Mouse (Mus musculus): Measurements from ENCODE around the gene Sipa1l2. TPM values are rescaled to one million over a fixed set of nuclear protein-coding genes. Genes with fewer than 3 reads are reported as not detected.
"Not testable (repeated sequence)": the region's sequence is repeated elsewhere in the genome, so short reads cannot be mapped to it uniquely, and the experiment has no call there.

Gene Sipa1l2
- total RNA-seq, 2 experiments from 2014 or later: 60.7 to 73.7 TPM

- no peak for DNase-seq
Measured at GRCm38 (mm10) chr8:125447543-125447942, 122.1 kb downstream of the Sipa1l2 start.

- DNase-seq: no peak
Measured at GRCm38 (mm10) chr8:125446236-125446635, 123.4 kb downstream of the Sipa1l2 start.

GRCm38 (mm10) chr8:125445225-125445609 lies 124.4 kb downstream of the Sipa1l2 start:
- DNase-seq: no peak

- no peak for DNase-seq
Measured at GRCm38 (mm10) chr8:125444457-125445224, 125.0 kb downstream of the Sipa1l2 start.

DNA sequence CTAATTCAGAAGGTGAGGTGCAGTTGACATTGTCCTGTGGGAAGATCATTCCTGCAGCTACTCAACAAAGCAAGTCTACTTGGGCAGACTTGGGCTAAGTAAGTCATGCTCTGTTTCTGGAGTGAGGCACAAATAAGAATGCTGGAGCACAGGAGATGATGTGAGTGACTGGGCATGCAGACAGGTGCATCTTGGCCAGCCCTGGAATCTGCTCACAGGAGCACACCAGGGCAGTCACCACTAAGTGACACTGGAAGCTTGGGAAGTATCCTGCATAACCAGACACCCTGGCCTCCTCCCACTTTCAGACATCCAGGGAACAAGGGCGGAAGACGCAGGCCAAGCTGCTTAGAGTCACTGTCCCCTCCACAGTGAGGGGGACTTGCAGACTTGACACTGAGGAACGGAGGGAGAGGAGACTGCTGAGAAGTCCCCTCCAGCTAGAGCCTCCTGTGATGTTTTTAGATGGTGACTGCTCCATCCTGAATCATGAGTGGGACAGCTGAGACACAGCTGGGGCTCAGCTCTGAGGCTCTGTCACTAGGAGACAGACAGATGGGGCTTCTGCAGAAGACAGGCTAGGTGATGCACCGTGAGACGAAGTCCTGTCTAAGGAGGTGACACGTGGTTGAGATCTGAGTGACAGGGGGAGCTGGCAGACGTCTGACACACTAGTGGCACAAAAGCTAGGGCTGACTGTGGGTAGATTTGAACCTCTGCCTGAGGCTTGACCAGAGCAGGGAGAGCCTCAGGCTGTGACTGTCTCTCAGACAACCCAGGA lies 134.1 kb downstream of the Sipa1l2 start:
- no peak for DNase-seq

GRCm38 (mm10) chr8:125434151-125434550 lies 135.5 kb downstream of the Sipa1l2 start:
- no peak for DNase-seq

- DNase-seq: no peak
Measured at GRCm38 (mm10) chr8:125431321-125431720, 138.3 kb downstream of the Sipa1l2 start.

GRCm38 (mm10) chr8:125430796-125431195 lies 138.8 kb downstream of the Sipa1l2 start:
- DNase-seq: no peak

DNA sequence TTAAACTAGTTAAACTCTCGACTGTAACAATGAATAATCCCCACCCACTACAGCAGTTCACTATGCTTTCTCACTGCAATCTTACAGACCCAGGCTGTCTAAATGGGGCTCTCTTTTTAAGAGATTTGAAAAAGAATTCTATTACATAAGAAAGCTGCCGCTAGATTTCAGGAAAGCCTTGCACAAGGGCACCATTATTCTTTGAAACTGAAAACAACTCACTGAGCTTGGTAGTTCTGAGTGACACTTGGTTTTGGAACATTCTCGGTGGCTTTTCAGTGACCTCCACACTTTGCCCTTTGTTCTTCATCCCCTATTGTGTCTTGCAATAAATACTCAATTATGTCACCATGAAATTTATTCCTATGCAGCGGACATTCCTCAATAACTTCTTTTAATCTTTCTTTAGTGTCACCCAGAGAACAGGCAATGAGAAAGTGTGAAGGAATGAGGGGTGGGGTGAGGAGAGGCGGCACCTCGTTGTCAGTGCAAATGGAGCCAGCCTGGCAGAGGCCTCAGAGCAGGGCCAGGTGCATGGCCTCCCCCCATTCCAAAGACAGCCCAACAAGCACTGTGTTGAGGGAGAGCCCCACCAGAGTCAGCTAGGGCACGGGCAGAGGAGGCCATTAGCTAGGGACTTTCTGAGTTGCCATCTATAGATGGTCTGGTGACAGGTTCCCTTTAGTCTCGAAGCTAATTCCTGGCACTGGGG lies 140.5 kb downstream of the Sipa1l2 start:
- DNase-seq: no peak

DNA sequence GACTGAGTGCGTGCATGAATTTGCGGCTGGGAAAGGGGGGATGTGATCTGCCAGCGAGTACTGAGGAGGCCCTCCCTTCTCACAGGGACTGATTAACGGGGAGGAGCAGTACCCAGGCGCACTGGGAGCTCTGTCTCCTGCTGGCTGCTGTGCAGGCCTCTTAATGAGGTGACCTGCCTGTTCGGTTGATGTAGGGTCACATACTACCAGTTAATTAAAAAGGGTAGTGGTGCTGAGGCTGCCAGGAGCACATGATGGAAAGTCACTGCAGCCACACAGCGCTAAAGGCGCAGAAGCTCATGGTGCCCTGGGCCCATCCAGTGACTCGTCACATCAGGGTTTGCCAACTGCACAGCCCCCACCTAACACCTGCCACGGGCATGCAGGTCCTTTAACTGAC lies 145.7 kb downstream of the Sipa1l2 start:
- DNase-seq: no peak

DNA sequence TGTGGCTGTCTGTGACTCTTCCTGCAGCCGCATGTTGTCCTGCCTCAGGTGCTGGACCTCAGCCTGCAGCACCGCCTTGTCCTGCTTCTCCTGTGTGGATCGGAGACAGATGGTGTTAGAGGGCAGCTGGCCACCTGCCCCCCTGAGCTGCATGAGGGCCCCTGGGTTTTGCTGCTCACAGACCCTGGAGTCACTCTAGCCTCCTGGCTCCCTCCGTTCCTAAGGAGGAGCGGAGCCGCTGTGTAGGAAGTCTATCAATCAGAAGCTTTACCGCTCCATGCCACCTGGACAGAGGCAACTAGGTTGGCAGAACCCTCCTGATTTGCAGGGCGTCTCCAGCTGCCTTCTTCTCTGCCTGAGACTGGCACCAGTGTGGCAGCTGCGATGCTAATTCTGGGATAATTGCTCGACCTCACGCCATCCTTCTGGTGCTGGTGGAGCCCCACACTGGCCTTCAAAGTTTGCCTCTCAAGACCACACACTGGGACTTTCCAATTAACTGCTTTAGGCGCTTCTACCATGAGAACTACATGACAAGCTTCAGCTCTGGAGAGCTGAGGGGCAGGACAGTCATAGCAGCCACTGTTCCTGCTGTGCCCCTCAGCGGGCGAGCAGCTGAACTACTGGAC lies 150.3 kb downstream of the Sipa1l2 start:
- DNase-seq: no peak

DNA sequence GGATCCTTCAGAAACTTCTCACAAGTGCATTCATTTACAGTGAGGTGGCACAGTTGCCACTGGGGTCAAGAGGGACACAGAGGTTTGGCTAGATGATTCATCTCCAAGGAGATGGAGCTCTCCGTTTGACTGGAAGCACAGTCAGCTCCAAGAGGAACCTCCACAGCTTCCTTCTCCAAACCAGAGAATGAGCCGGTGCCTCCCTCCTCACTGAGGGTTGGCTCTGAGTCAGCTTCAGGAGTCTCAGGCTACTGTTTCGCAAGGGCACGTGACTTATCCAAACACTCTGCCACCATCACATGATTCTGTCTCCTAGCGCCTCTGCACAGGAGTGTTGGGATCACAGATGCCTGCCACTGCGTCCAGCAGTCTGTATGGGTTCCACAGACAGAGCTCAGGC lies 153.5 kb downstream of the Sipa1l2 start:
- no peak for DNase-seq

DNA sequence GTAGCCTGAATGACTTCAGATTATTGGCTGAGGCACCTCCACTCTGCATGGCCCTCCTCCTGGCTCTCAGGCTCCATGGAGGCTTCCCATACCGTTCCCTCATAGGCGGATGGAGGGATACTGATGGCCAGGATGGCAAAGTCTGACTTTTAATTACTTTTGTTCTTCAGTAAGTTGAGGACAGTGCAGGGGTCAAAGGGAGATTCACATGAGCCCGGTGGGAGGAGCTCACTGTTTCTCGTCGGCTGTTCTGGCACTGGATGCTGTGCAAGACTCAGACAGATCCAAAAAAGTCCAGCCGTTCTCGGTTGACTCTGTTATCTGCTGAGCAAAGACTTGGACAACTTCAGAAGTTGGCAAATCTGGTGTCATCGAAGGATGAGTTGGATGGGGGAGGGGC lies 155.0 kb downstream of the Sipa1l2 start:
- DNase-seq: no peak

GRCm38 (mm10) chr8:125413001-125413909 lies 156.4 kb downstream of the Sipa1l2 start:
- no peak for DNase-seq

GRCm38 (mm10) chr8:125410646-125411045 lies 159.0 kb downstream of the Sipa1l2 start:
- DNase-seq: no peak

DNA sequence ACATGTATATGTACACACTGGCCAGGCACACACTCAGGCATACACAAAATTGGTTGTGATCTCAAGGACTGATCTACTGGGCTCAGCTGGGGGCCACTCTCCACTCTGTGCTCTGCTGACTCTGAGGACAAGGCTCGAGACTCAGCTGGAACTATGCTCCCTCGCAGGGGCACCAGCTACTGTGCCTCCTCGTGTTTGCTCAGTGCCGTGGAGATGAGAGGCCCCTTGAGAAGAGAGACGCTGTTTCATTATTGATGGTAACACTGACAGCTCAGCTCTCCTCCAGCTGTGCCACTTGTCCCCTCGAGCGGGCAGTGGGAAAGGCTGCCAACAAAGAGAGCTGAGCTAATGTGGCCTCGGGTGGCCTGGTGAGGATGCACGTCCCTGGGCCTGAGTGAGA lies 161.9 kb downstream of the Sipa1l2 start:
- DNase-seq: no peak

GRCm38 (mm10) chr8:125406453-125406852 lies 163.2 kb downstream of the Sipa1l2 start:
- no peak for DNase-seq

- DNase-seq: no peak
Measured at GRCm38 (mm10) chr8:125401350-125401749, 168.3 kb downstream of the Sipa1l2 start.

GRCm38 (mm10) chr8:125397981-125398380 lies 171.6 kb downstream of the Sipa1l2 start:
- DNase-seq: no peak

GRCm38 (mm10) chr8:125395682-125396081 lies 173.9 kb downstream of the Sipa1l2 start:
- not testable (repeated sequence) for DNase-seq

- DNase-seq: no peak
Measured at GRCm38 (mm10) chr8:125395032-125395431, 174.6 kb downstream of the Sipa1l2 start.

DNA sequence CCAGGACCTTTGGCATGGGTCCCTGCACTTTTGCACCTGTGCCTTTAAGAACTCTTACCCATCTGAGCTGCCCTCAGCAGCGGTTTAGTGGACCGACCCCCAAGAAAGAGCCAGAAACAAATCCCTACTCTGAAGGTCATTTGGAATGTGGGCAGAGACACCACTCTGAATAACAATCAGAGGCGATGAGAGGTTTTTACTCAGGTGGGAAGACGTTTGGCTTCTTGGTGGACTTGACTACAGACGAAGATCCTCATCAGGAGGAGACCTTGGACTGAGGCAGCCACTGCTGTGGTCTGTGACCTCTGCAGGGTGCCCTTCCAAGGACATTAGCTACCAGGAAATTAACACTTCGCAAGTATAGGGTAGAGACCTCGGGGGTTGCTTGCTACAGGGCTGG lies 177.9 kb downstream of the Sipa1l2 start:
- DNase-seq: no peak
